Mouse (Mus musculus) lung, postnatal 14 days (tissue): ENCODE measurements around the gene Fam160a1.

Experiments
- DNase-seq: peaks from one replicate; pipeline ENCODE4 v3.0.0; 2021

The Fam160a1 gene

DNA sequence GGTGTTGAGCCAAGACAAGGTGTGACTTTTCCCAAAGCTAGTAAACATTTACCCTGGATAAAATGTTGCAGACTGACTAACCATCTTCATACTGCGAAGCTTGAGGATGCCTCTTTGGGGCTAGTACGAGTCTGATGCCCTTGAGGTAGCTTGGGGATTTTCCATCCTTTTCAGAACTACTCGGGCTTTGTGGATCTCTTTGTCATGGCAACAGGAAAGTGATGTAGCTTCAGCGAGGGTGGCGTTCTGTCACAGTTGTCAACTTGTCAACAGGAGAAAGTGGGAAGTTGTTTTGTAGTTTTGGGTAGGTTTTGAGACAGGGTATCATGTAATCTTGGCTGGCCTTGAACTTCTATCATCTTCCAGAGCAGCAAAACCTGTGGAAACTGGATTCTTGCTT is 197.7 kb downstream of the Fam160a1 start:
- no peak for DNase-seq

DNA sequence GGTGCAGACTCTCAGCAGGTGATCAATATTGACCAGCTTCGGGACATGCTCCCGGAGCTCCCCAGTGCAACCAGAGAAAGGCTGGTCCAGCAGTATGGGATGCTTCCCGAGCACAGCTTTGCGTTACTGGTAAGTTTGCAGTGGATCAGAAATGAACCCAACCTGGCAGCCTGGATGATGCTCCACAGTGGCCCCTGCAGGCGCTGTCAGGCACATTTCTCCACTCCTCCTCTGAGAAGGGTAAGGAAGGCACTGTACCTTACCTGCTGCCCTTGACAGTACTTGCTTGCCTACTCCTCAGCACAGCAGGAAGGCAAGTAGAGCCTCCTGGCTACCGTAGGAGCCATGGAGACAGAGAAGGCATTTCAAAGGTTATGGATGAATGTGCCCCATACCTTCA is 198.2 kb downstream of the Fam160a1 start:
- DNase-seq: peak; percentile 7

DNA sequence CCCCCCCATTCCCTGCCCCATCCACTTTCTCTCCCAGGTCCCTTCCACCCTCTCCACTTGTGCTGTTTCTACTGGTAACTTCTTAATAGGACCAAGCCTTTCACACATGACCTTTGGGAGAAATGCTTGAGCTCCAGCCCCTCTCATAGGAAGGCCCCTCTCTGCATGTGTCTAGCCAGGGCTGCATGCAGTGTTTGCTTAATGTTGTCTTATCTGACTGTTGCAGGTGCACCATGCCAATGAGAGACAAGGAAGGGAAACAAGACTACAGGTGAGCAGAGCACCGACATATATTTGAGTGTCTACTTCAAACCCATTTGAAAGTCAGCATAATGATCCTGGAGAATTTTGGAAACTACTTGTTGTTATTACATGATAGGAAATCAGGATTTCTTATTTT is 200.7 kb downstream of the Fam160a1 start:
- no peak for DNase-seq
